Mouse (Mus musculus): ENCODE measurements around the gene Hjurp. TPM values are rescaled to one million over a fixed set of nuclear protein-coding genes. Genes with fewer than 3 reads are reported as not detected.
A peak's percentile ranks its signal among the peaks of the same experiment; 100 is the strongest.

Gene Hjurp
- total RNA-seq (2014; rRNA removed): 78.7 and 90.1 TPM in 2 replicates
- 31.4 and 32.8 TPM in 2 replicates for polyA plus RNA-seq (2012; rRNA removed)

DNA sequence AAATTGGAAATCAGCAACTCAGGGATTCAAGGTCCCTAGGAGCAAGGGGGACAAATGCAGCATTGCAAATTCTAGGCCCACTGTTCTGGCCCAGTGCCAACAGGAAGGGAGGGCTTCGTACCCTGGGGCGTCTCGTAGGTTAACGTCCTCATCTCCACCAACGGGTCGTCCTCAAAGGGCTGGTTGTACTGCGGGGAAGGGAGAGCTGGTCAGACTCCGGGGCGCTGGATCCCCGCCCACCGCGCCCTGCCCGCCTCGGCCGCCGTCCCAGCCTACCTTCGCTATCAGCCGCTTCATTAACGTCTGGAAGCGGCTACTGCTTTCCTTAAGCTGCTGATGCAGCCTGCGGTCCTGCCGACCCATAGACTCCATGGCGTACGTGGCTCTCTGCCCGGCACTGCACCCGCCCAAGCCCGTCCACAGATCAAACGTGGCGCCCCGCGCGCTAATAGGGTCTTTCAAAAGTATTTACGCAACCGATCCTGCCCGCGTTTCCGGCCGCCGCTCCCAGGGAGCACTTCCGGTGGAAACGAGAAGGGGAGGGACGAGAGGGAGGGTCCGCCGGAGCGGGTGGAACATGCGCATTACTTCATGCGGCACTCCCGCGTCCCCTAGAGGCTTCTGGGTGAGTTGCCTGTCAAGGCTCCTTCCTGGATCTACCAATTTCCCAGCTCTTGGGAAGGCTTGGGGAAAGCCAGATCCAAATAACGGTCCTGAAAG lies at the start of gene Hjurp, which contains the start of gene Trpm8:
Gene Hjurp (minus strand): TSS at position 536 of the 720 bp plus-strand sequence.
Gene Trpm8 (plus strand): TSS at position 564 of the 720 bp plus-strand sequence.
- TF ChIP-seq POLR2A (IDR thresholded peaks at IDR 0.05; ENCODE audit: extremely low read depth, insufficient read depth, low read length): no peak
- TF ChIP-seq CTCF (IDR thresholded peaks at IDR 0.05; ENCODE audit: low read depth, low read length): no peak
- DNase-seq (ENCODE audit: extremely low read depth, low read depth, low spot score): peak; percentile 100
- Histone ChIP-seq H3K9ac (ENCODE audit: low read depth, low read length) (peak within 1 kb of the TSS; percentile 68), H3K36me3 (ENCODE audit: control insufficient read depth, insufficient read depth, low read length) (peaks cover 15% of the 10 kb centered on the region), H3K79me2 (ENCODE audit: control insufficient read depth, insufficient read depth, low read length) (peaks cover 21% of the 10 kb centered on the region), H3K27me3 (ENCODE audit: control insufficient read depth, insufficient read depth, low read length) (no peaks in the 10 kb centered on the region), H3K4me3 (ENCODE audit: insufficient read depth, low read depth, low read length) (peak within 1 kb of the TSS; percentile 52), H3K27ac (replicated peaks; ENCODE audit: insufficient read depth, low read depth, low read length) (peak within 1 kb of the TSS; percentile 68), H3K4me1 (ENCODE audit: control insufficient read depth, insufficient read depth, low read length) (peaks cover 29% of the 10 kb centered on the region)
- WGBS: under 1% methylated on average over 50 of the region's 50 CpGs

DNA sequence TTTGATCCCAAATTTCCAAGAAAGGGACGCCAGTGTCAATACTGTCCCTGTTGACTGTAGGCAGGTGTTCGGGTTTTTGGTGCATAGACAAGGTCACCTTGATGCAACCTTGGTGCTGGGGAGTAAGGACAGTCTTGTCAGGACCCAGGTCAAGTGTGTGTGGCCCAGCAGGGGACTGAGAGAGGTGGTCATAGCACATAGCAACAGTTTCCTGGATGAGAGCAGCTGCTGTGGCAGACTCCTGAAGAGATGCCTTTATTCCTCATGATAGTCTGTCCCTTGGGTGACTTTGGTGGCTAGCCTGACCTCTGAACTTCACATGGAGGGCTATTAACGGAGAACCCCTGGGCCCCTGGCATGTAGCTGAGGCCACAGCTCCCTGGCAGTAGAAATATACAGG lies 45.7 kb upstream of the Hjurp start:
- no peaks in the 10 kb centered on the region for H3K27me3 ChIP-seq (ENCODE audit: control insufficient read depth, insufficient read depth, low read length)
- H3K79me2 ChIP-seq (ENCODE audit: control insufficient read depth, insufficient read depth, low read length): no peaks in the 10 kb centered on the region
- TF ChIP-seq POLR2A (IDR thresholded peaks at IDR 0.05; ENCODE audit: extremely low read depth, insufficient read depth, low read length) (no peak), CTCF (IDR thresholded peaks at IDR 0.05; ENCODE audit: low read depth, low read length) (no peak)
- no peaks in the 10 kb centered on the region for H3K36me3 ChIP-seq (ENCODE audit: control insufficient read depth, insufficient read depth, low read length)
- H3K4me3 ChIP-seq (ENCODE audit: insufficient read depth, low read depth, low read length): no peak overlapping the region
- DNase-seq (ENCODE audit: extremely low read depth, low read depth, low spot score): no peak
- H3K4me1 ChIP-seq (ENCODE audit: control insufficient read depth, insufficient read depth, low read length): no peaks in the 10 kb centered on the region
- H3K27ac ChIP-seq (replicated peaks; ENCODE audit: insufficient read depth, low read depth, low read length): no peak overlapping the region
- H3K9ac ChIP-seq (ENCODE audit: low read depth, low read length): no peak overlapping the region
- 77% methylated on average over 3 of the region's 3 CpGs for WGBS

DNA sequence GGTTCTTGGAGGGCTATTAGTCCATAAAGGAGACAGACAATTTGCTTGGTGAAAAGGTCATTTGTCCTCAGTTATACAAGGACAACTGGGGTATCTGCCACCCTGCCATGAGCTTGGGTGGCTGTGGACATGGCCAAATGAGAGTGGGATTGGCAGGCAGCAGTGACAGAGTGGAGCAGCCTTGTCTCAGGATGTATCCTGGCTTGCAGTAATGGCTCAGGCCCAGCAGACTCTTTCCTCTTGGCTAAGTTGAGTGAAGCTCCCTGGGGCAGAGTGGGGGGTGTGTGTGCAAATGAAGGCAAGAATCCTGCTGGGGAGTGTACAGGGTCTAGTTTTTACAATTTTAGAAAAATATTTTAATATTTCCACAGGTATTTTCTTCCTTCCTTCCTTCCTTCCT lies 44.7 kb upstream of the Hjurp start:
- no peaks in the 10 kb centered on the region for H3K27me3 ChIP-seq (ENCODE audit: control insufficient read depth, insufficient read depth, low read length)
- no peak for DNase-seq (ENCODE audit: extremely low read depth, low read depth, low spot score)
- H3K4me3 ChIP-seq (ENCODE audit: insufficient read depth, low read depth, low read length): no peak overlapping the region
- H3K36me3 ChIP-seq (ENCODE audit: control insufficient read depth, insufficient read depth, low read length): no peaks in the 10 kb centered on the region
- H3K79me2 ChIP-seq (ENCODE audit: control insufficient read depth, insufficient read depth, low read length): no peaks in the 10 kb centered on the region
- TF ChIP-seq POLR2A (IDR thresholded peaks at IDR 0.05; ENCODE audit: extremely low read depth, insufficient read depth, low read length) (no peak), CTCF (IDR thresholded peaks at IDR 0.05; ENCODE audit: low read depth, low read length) (no peak)
- H3K4me1 ChIP-seq (ENCODE audit: control insufficient read depth, insufficient read depth, low read length): no peaks in the 10 kb centered on the region
- H3K27ac ChIP-seq (replicated peaks; ENCODE audit: insufficient read depth, low read depth, low read length): no peak overlapping the region
- no peak overlapping the region for H3K9ac ChIP-seq (ENCODE audit: low read depth, low read length)

DNA sequence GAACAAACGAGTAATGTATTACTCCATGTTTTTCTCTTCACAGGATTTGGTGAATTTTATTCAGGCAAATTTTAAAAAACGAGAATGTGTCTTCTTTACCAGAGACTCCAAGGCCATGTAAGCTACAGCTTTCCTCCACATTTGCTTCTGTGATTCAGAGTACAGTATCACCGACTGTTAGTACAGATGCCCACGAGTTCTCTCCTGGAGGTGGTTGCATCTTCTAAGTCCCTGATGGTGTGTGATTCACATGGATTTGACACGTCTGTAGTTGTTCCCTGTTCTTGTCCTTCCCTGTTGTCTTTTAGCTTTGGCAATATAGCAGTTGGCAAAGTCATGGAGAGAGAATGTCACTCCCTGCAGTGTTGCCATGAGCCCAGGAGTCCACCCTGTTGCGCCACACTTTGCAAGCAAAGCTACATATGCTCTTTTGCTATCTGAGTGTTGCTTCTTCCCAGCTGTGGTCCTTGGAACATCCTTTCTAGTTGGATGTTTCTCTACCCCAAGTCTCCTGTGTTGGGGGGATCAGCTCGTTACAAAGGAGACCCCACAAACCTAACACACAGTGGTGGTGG lies 43.5 kb upstream of the Hjurp start:
- WGBS: 68% methylated on average over 7 of the region's 7 CpGs
- H3K36me3 ChIP-seq (ENCODE audit: control insufficient read depth, insufficient read depth, low read length): no peaks in the 10 kb centered on the region
- TF ChIP-seq CTCF (IDR thresholded peaks at IDR 0.05; ENCODE audit: low read depth, low read length) (no peak), POLR2A (IDR thresholded peaks at IDR 0.05; ENCODE audit: extremely low read depth, insufficient read depth, low read length) (no peak)
- DNase-seq (ENCODE audit: extremely low read depth, low read depth, low spot score): no peak
- no peaks in the 10 kb centered on the region for H3K27me3 ChIP-seq (ENCODE audit: control insufficient read depth, insufficient read depth, low read length)
- H3K79me2 ChIP-seq (ENCODE audit: control insufficient read depth, insufficient read depth, low read length): no peaks in the 10 kb centered on the region
- no peak overlapping the region for H3K4me3 ChIP-seq (ENCODE audit: insufficient read depth, low read depth, low read length)
- H3K27ac ChIP-seq (replicated peaks; ENCODE audit: insufficient read depth, low read depth, low read length): no peak overlapping the region
- H3K4me1 ChIP-seq (ENCODE audit: control insufficient read depth, insufficient read depth, low read length): no peaks in the 10 kb centered on the region
- no peak overlapping the region for H3K9ac ChIP-seq (ENCODE audit: low read depth, low read length)

DNA sequence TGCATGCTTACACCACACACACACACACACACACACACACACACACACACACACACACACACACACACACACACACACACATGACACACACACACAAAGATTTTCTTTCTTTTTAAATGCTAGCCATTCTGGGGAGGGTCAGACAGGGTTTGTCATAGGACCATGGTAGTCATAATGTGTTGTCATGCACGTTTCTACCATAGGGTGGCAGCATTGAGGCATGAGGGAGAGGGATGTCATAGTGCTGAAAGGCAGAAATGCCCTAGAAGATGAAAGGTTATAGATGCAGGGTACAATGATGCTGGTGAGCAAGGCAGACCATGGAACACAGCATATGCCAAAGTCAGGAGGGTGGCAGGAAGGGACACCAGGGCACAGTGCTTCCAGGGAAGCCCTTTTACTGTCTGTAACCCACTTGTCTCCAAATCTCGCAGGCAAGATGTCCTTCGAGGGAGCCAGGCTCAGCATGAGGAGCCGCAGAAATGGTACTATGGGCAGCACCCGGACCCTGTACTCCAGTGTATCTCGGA lies 41.2 kb upstream of the Hjurp start:
- no peak overlapping the region for H3K27ac ChIP-seq (replicated peaks; ENCODE audit: insufficient read depth, low read depth, low read length)
- no peaks in the 10 kb centered on the region for H3K4me1 ChIP-seq (ENCODE audit: control insufficient read depth, insufficient read depth, low read length)
- no peaks in the 10 kb centered on the region for H3K79me2 ChIP-seq (ENCODE audit: control insufficient read depth, insufficient read depth, low read length)
- no peak overlapping the region for H3K4me3 ChIP-seq (ENCODE audit: insufficient read depth, low read depth, low read length)
- no peak for TF ChIP-seq POLR2A (IDR thresholded peaks at IDR 0.05; ENCODE audit: extremely low read depth, insufficient read depth, low read length)
- peak; percentile 42 for TF ChIP-seq CTCF (IDR thresholded peaks at IDR 0.05; ENCODE audit: low read depth, low read length)
- peak; percentile 35 for DNase-seq (ENCODE audit: extremely low read depth, low read depth, low spot score)
- WGBS: 73% methylated on average over 6 of the region's 6 CpGs
- no peak overlapping the region for H3K9ac ChIP-seq (ENCODE audit: low read depth, low read length)
- no peaks in the 10 kb centered on the region for H3K27me3 ChIP-seq (ENCODE audit: control insufficient read depth, insufficient read depth, low read length)
- H3K36me3 ChIP-seq (ENCODE audit: control insufficient read depth, insufficient read depth, low read length): no peaks in the 10 kb centered on the region

DNA sequence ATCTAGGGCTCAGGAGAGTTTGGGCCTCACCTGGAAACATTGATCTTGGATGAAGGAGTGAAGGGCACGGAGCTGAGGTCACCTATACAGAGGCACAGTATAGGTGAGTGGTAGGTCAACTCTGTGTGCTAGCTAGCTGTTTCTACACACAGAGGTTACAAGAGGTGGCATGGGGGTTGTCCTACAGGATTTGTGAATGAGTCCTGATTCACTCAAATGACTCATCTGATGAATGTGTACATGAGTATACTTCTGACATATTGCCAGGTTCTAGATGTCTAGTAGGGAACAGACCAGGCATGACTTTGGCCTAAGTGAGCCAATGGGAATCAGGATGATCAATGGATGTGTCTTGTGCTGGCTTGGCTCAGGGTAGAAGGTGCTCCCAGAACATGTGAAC lies 39.8 kb upstream of the Hjurp start:
- Histone ChIP-seq H3K4me3 (ENCODE audit: insufficient read depth, low read depth, low read length) (no peak overlapping the region), H3K79me2 (ENCODE audit: control insufficient read depth, insufficient read depth, low read length) (no peaks in the 10 kb centered on the region), H3K27me3 (ENCODE audit: control insufficient read depth, insufficient read depth, low read length) (no peaks in the 10 kb centered on the region), H3K36me3 (ENCODE audit: control insufficient read depth, insufficient read depth, low read length) (no peaks in the 10 kb centered on the region), H3K27ac (replicated peaks; ENCODE audit: insufficient read depth, low read depth, low read length) (no peak overlapping the region), H3K9ac (ENCODE audit: low read depth, low read length) (no peak overlapping the region), H3K4me1 (ENCODE audit: control insufficient read depth, insufficient read depth, low read length) (no peaks in the 10 kb centered on the region)
- 79% methylated on average over 1 of the region's 1 CpGs for WGBS
- DNase-seq (ENCODE audit: extremely low read depth, low read depth, low spot score): no peak
- TF ChIP-seq CTCF (IDR thresholded peaks at IDR 0.05; ENCODE audit: low read depth, low read length) (no peak), POLR2A (IDR thresholded peaks at IDR 0.05; ENCODE audit: extremely low read depth, insufficient read depth, low read length) (no peak)

Measured in liver, adult 2 months (tissue).